Mouse (Mus musculus) liver, embryonic 14.5 days (tissue): ENCODE measurements around the gene Eml4.

ENCODE experiments used
- CTCF ChIP-seq: IDR thresholded peaks from 2 replicates; pipeline ENCODE4 v1.5.1; 2016; ENCODE audit warnings: antibody characterized with exemption, low read depth, control low read depth
- EP300 ChIP-seq: IDR thresholded peaks from 2 replicates; pipeline ENCODE4 v1.6.1; 2016; ENCODE audit warnings: antibody characterized with exemption, low read depth

DNA sequence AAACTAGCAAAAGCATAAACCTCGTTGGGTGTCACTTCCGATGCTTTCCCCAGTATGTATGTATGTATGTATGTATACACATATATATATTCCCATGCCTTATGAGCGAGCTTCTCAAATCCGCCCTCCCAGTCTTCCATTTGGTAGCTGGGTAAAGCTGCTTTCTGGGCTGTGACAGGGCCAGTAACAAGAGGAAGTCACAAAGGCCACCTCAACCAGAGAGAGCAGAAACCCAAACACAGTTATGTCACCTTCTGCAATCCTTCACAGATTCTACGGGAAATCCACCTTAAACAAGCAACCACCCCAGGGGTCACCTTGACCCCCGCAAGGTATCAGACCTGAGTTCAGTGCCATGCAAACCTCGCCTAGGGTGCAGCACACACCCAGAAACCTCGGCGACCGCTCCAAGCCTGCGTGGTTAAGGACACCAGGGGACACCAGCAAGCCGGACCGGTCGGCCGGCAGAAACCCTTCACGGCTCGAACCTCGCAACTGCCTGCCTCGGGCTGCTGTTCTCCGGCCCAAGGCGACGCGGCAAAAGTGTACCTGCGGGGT lies 163.0 kb downstream of the Eml4 start:
- peak; percentile 39 for TF ChIP-seq CTCF
- TF ChIP-seq EP300, result no peak
